Mouse (Mus musculus): ENCODE measurements around the gene Tagap.

DNA sequence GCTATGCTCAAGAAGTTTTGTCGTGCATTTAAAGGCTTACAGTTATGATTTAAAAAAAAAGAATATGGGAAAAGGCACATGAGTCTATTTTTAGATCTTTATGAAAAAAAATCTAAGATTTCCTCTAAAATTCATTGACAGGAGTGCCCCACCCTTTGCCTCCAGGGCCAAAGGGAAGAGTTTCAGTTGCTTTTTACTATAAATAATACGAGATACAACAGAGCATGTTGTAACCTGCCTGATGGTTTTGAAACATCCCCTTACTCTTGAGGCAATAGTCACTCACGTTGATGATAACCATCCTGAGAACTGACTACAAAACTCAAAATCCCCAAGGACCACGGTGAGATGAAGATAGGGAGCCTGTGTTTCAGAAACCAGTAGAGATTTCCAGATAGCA, 46.3 kb upstream of the Tagap start:
- no peak for TF ChIP-seq CTCF (IDR thresholded peaks at IDR 0.05; ENCODE audit: borderline replicate concordance, insufficient read depth, low read depth, low read length)
- no peak for TF ChIP-seq POLR2A (IDR thresholded peaks at IDR 0.05; ENCODE audit: borderline replicate concordance, insufficient read depth, low read length)

All from cerebellum, adult 2 months (tissue).